Mouse (Mus musculus) neural tube, embryonic 12.5 days (tissue): ENCODE measurements at regions not wholly inside any gene's neighbourhood (a gene's known extent, or its start where the extent isn't known, plus 50 kb on each side); places are given as distances from the start of the nearest gene placed in this dataset.

ENCODE experiments used
- ATAC-seq: fragments of 200-750 bp; cut with Nextera tagmentation; 2 replicates; pipeline ENCODE4 v1.8.0; 2017; ENCODE audit warnings: low read depth, mild to moderate bottlenecking, moderate TSS enrichment, moderate library complexity; ENCODE audit not compliant: low FRiP score
- H3K27ac ChIP-seq: fragments of 300-500 bp; sonication (generic); 2 replicates; pipeline ENCODE4 v1.5.1; 2016
- H3K27me3 ChIP-seq: fragments of 300-500 bp; sonication (generic); replicated peaks from 2 replicates; pipeline ENCODE4 v1.6.1; 2016; ENCODE audit warnings: mild to moderate bottlenecking
- H3K36me3 ChIP-seq: fragments of 300-500 bp; sonication (generic); 2 replicates; pipeline ENCODE4 v1.6.1; 2016; ENCODE audit warnings: mild to moderate bottlenecking
- H3K4me1 ChIP-seq: fragments of 300-500 bp; sonication (generic); 2 replicates; pipeline ENCODE4 v1.6.1; 2016
- H3K4me2 ChIP-seq: fragments of 300-500 bp; sonication (generic); replicated peaks from 2 replicates; pipeline ENCODE4 v1.6.1; 2016; ENCODE audit warnings: mild to moderate bottlenecking
- H3K4me3 ChIP-seq: fragments of 300-500 bp; sonication (generic); 2 replicates; pipeline ENCODE4 v1.5.1; 2016
- H3K9ac ChIP-seq: fragments of 300-500 bp; sonication (generic); 2 replicates; pipeline ENCODE4 v1.6.1; 2016; ENCODE audit warnings: mild to moderate bottlenecking
- H3K9me3 ChIP-seq: fragments of 300-500 bp; sonication (generic); 2 replicates; pipeline ENCODE4 v1.6.1; 2016; ENCODE audit warnings: mild to moderate bottlenecking
- WGBS: fragments of 180-500 bp; shearing (Covaris S2); methylation state at CpG from one replicate; pipeline ENCODE4 v1.1.7; 2016; 5-methylcytosine and 5-hydroxymethylcytosine counted together

- no peak for ATAC-seq
- H3K27ac ChIP-seq: no peak overlapping the region
Measured at GRCm38 (mm10) chr14:14599990-14600389, 102.1 kb upstream of the Slc4a7 start.

GRCm38 (mm10) chr14:14603439-14603838 is 98.6 kb upstream of the Slc4a7 start:
- Histone ChIP-seq H3K9me3 (no peaks in the 10 kb centered on the region), H3K4me1 (no peaks in the 10 kb centered on the region), H3K4me3 (no peak overlapping the region), H3K36me3 (no peaks in the 10 kb centered on the region), H3K4me2 (no peak overlapping the region), H3K9ac (no peak overlapping the region), H3K27me3 (no peaks in the 10 kb centered on the region), H3K27ac (no peak overlapping the region)
- ATAC-seq: no peak
- WGBS: 82% methylated on average over 1 of the region's 1 CpGs

More at GRCm38 (mm10) chr14:14599990-14600389, 102.1 kb upstream of the Slc4a7 start:
- Histone ChIP-seq H3K4me1 (no peaks in the 10 kb centered on the region), H3K9ac (no peak overlapping the region), H3K9me3 (no peaks in the 10 kb centered on the region), H3K36me3 (no peaks in the 10 kb centered on the region), H3K4me2 (no peak overlapping the region), H3K27me3 (no peaks in the 10 kb centered on the region), H3K4me3 (no peak overlapping the region)
- 82% methylated on average over 6 of the region's 6 CpGs for WGBS

GRCm38 (mm10) chr14:14607074-14607473 is 95.0 kb upstream of the Slc4a7 start:
- WGBS: 97% methylated on average over 3 of the region's 3 CpGs
- H3K27ac ChIP-seq: no peak overlapping the region
- H3K4me3 ChIP-seq: no peak overlapping the region
- no peaks in the 10 kb centered on the region for H3K36me3 ChIP-seq
- no peaks in the 10 kb centered on the region for H3K9me3 ChIP-seq
- ATAC-seq: no peak
- no peak overlapping the region for H3K4me2 ChIP-seq
- H3K9ac ChIP-seq: no peak overlapping the region
- no peaks in the 10 kb centered on the region for H3K27me3 ChIP-seq
- no peaks in the 10 kb centered on the region for H3K4me1 ChIP-seq

GRCm38 (mm10) chr14:14612245-14612644 is 89.8 kb upstream of the Slc4a7 start:
- no peak overlapping the region for H3K27ac ChIP-seq
- no peak for ATAC-seq
- no peak overlapping the region for H3K9ac ChIP-seq
- 62% methylated on average over 3 of the region's 3 CpGs for WGBS
- no peaks in the 10 kb centered on the region for H3K36me3 ChIP-seq
- H3K9me3 ChIP-seq: no peaks in the 10 kb centered on the region
- H3K4me2 ChIP-seq: no peak overlapping the region
- no peaks in the 10 kb centered on the region for H3K4me1 ChIP-seq
- no peaks in the 10 kb centered on the region for H3K27me3 ChIP-seq
- no peak overlapping the region for H3K4me3 ChIP-seq

GRCm38 (mm10) chr14:14620316-14620715 is 81.8 kb upstream of the Slc4a7 start:
- no peak for ATAC-seq
- H3K9ac ChIP-seq: no peak overlapping the region
- WGBS: 89% methylated on average over 5 of the region's 5 CpGs
- no peaks in the 10 kb centered on the region for H3K27me3 ChIP-seq
- H3K27ac ChIP-seq: no peak overlapping the region
- H3K36me3 ChIP-seq: no peaks in the 10 kb centered on the region
- H3K4me3 ChIP-seq: no peak overlapping the region
- no peak overlapping the region for H3K4me2 ChIP-seq
- no peaks in the 10 kb centered on the region for H3K9me3 ChIP-seq
- no peaks in the 10 kb centered on the region for H3K4me1 ChIP-seq

GRCm38 (mm10) chr14:14628673-14629072 is 73.4 kb upstream of the Slc4a7 start:
- 80% methylated on average over 1 of the region's 1 CpGs for WGBS
- no peak overlapping the region for H3K27ac ChIP-seq
- ATAC-seq: no peak

GRCm38 (mm10) chr14:14631750-14632149 is 70.3 kb upstream of the Slc4a7 start:
- Histone ChIP-seq H3K9ac (no peak overlapping the region), H3K27me3 (no peaks in the 10 kb centered on the region), H3K4me1 (peaks cover 14% of the 10 kb centered on the region), H3K27ac (no peak overlapping the region), H3K4me2 (no peak overlapping the region), H3K36me3 (no peaks in the 10 kb centered on the region), H3K4me3 (no peak overlapping the region), H3K9me3 (no peaks in the 10 kb centered on the region)
- no peak for ATAC-seq
- WGBS: 44% methylated on average over 6 of the region's 6 CpGs

More at GRCm38 (mm10) chr14:14628673-14629072, 73.4 kb upstream of the Slc4a7 start:
- H3K4me2 ChIP-seq: no peak overlapping the region
- H3K4me3 ChIP-seq: no peak overlapping the region
- no peaks in the 10 kb centered on the region for H3K9me3 ChIP-seq
- peaks cover 14% of the 10 kb centered on the region for H3K4me1 ChIP-seq
- no peaks in the 10 kb centered on the region for H3K36me3 ChIP-seq
- H3K9ac ChIP-seq: no peak overlapping the region
- no peaks in the 10 kb centered on the region for H3K27me3 ChIP-seq

GRCm38 (mm10) chr14:14632471-14632870 is 69.6 kb upstream of the Slc4a7 start:
- peaks cover 14% of the 10 kb centered on the region for H3K4me1 ChIP-seq
- H3K4me2 ChIP-seq: peak overlapping the region; percentile 56
- peak overlapping the region; percentile 13; the same call in 1 of the 2 replicates for H3K4me3 ChIP-seq
- no peaks in the 10 kb centered on the region for H3K9me3 ChIP-seq
- under 1% methylated on average over 15 of the region's 15 CpGs for WGBS
- H3K36me3 ChIP-seq: no peaks in the 10 kb centered on the region
- H3K27ac ChIP-seq: no peak overlapping the region
- peak; percentile 80; the same call in 1 of the 2 replicates for ATAC-seq
- no peak overlapping the region for H3K9ac ChIP-seq
- H3K27me3 ChIP-seq: no peaks in the 10 kb centered on the region

GRCm38 (mm10) chr14:14632951-14633931 is 68.8 kb upstream of the Slc4a7 start:
- Histone ChIP-seq H3K36me3 (no peaks in the 10 kb centered on the region), H3K27me3 (no peaks in the 10 kb centered on the region), H3K9me3 (no peaks in the 10 kb centered on the region), H3K9ac (no peak overlapping the region), H3K27ac (no peak overlapping the region), H3K4me2 (peak overlapping the region; percentile 56), H3K4me3 (0 out of 2 replicates have a peak overlapping the region, but pooled peaks have one; percentile 9), H3K4me1 (peaks cover 14% of the 10 kb centered on the region)
- WGBS: 10% methylated on average over 22 of the region's 22 CpGs
- ATAC-seq: no peak

- no peak for ATAC-seq
- Histone ChIP-seq H3K9ac (no peak overlapping the region), H3K4me2 (0 out of 2 replicates have a peak overlapping the region, but pooled peaks have one; percentile 56), H3K27ac (no peak overlapping the region), H3K9me3 (no peaks in the 10 kb centered on the region), H3K27me3 (no peaks in the 10 kb centered on the region), H3K4me3 (no peak overlapping the region), H3K4me1 (peaks cover 14% of the 10 kb centered on the region), H3K36me3 (no peaks in the 10 kb centered on the region)
- 44% methylated on average over 2 of the region's 2 CpGs for WGBS
Measured at GRCm38 (mm10) chr14:14634021-14634420, 68.1 kb upstream of the Slc4a7 start.

GRCm38 (mm10) chr14:14639102-14640015 is 62.7 kb upstream of the Slc4a7 start:
- H3K4me2 ChIP-seq: no peak overlapping the region
- H3K9ac ChIP-seq: no peak overlapping the region
- WGBS: 86% methylated on average over 7 of the region's 7 CpGs
- H3K27ac ChIP-seq: no peak overlapping the region
- H3K36me3 ChIP-seq: no peaks in the 10 kb centered on the region
- ATAC-seq: no peak
- H3K9me3 ChIP-seq: no peaks in the 10 kb centered on the region
- no peaks in the 10 kb centered on the region for H3K4me1 ChIP-seq
- no peaks in the 10 kb centered on the region for H3K27me3 ChIP-seq
- no peak overlapping the region for H3K4me3 ChIP-seq

- 52% methylated on average over 3 of the region's 3 CpGs for WGBS
- no peak overlapping the region for H3K27ac ChIP-seq
Measured at GRCm38 (mm10) chr14:14640023-14640441, 62.0 kb upstream of the Slc4a7 start.

More at GRCm38 (mm10) chr14:14640023-14640441, 62.0 kb upstream of the Slc4a7 start:
- H3K9me3 ChIP-seq: no peaks in the 10 kb centered on the region
- no peak overlapping the region for H3K4me3 ChIP-seq
- H3K27me3 ChIP-seq: no peaks in the 10 kb centered on the region
- H3K9ac ChIP-seq: no peak overlapping the region
- H3K4me1 ChIP-seq: no peaks in the 10 kb centered on the region
- no peaks in the 10 kb centered on the region for H3K36me3 ChIP-seq
- ATAC-seq: no peak
- no peak overlapping the region for H3K4me2 ChIP-seq
